Mouse (Mus musculus): ENCODE results near the gene Gm2663. TPM values are rescaled to one million over a fixed set of nuclear protein-coding genes. Genes with fewer than 3 reads are reported as not detected.

Gm2663 gene
- not detected in 2 replicates for polyA plus RNA-seq (2021; fragmentation: Nextera tagmentation)
- long read RNA-seq, experiment 1: 0 reads
- long read RNA-seq, experiment 2: 0 reads

GRCm38 (mm10) chr6:40999379-40999778, at the start of gene Gm2663:
Gene Gm2663, minus strand, starts transcription at chr6:40999479.

GRCm38 (mm10) chr6:41035409-41035808, 36.1 kb upstream of the Gm2663 start, which contains the start of gene 2210010C04Rik:
Gene 2210010C04Rik, minus strand, starts transcription at chr6:41035509.

GRCm38 (mm10) chr6:40964454-40964853, 34.8 kb downstream of the Gm2663 start, which contains the start of gene 1810009J06Rik:
Gene 1810009J06Rik, plus strand, starts transcription at chr6:40964754.

GRCm38 (mm10) chr6:40951770-40952169, 47.5 kb downstream of the Gm2663 start, which contains the start of gene Gm4744:
Gene Gm4744, minus strand, starts transcription at chr6:40951870.

Other genes with a start within 250 kb of the Gm2663 start
- not detected in 2 replicates for gene Moxd2, start 112.0 kb downstream of the Gm2663 start, polyA plus RNA-seq (2021; fragmentation: Nextera tagmentation)
- gene Prss58, start 99.1 kb downstream of the Gm2663 start, polyA plus RNA-seq (2021; fragmentation: Nextera tagmentation): not detected in 2 replicates
- gene 1700074P13Rik, start 58.9 kb downstream of the Gm2663 start, polyA plus RNA-seq (2021; fragmentation: Nextera tagmentation): not detected in 2 replicates
- not detected in 2 replicates for gene Gm4744, start 47.6 kb downstream of the Gm2663 start, polyA plus RNA-seq (2021; fragmentation: Nextera tagmentation)
- not detected in 2 replicates for gene 1810009J06Rik, start 34.7 kb downstream of the Gm2663 start, polyA plus RNA-seq (2021; fragmentation: Nextera tagmentation)
- gene 2210010C04Rik, start 36.0 kb upstream of the Gm2663 start, polyA plus RNA-seq (2021; fragmentation: Nextera tagmentation): 0.10 TPM in 1 of 2 replicates, not detected in the other

Measured in left cerebral cortex, adult 6 months (tissue).